Mouse (Mus musculus) olfactory bulb, adult 2 months (tissue): ENCODE results near the gene Taf1c. TPM values are rescaled to one million over a fixed set of nuclear protein-coding genes. Genes with fewer than 3 reads are reported as not detected.

ENCODE experiments used
- H3K27ac ChIP-seq: fragments of 200-500 bp; 2 replicates; pipeline ENCODE4 v1.5.1; 2012; ENCODE audit warnings: low read depth, low read length; ENCODE audit not compliant: insufficient read depth
- H3K4me1 ChIP-seq: fragments of 200-500 bp; 2 replicates; pipeline ENCODE4 v1.6.1; 2012; ENCODE audit warnings: low read length; ENCODE audit not compliant: control insufficient read depth, insufficient read depth
- H3K4me3 ChIP-seq: fragments of 200-500 bp; 2 replicates; pipeline ENCODE4 v1.5.1; 2012; ENCODE audit warnings: mild to moderate bottlenecking, low read depth, low read length, moderate library complexity; ENCODE audit not compliant: insufficient read depth
- CTCF ChIP-seq: fragments of 200-500 bp; IDR thresholded peaks from 2 replicates; pipeline ENCODE4 v1.5.1; 2012; ENCODE audit warnings: low read depth, mild to moderate bottlenecking, low read length, moderate library complexity; ENCODE audit not compliant: insufficient read depth
- POLR2A ChIP-seq: fragments of 200-500 bp; IDR thresholded peaks from 2 replicates; pipeline ENCODE4 v1.6.1; 2012; ENCODE audit warnings: mild to moderate bottlenecking, low read depth, low read length, moderate library complexity; ENCODE audit not compliant: insufficient read depth
- WGBS: fragments of 180-500 bp; shearing (Covaris S2); methylation state at CpG from one replicate; pipeline ENCODE4 v1.1.7; 2018; 5-methylcytosine and 5-hydroxymethylcytosine counted together
- polyA plus RNA-seq: library from polyadenylated mRNA; stranded (reverse); fragments of >200 nt; gene quantifications from 2 replicates; pipeline ENCODE4 v1.2.4, GENCODE M21; 2012; ENCODE audit warnings: low replicate concordance; ENCODE audit not compliant: missing spikeins, insufficient read depth, insufficient read length

Taf1c gene
- polyA plus RNA-seq, 1 experiment: not detected

- H3K27ac ChIP-seq: no peak overlapping the region
- 91% methylated on average over 6 of the region's 6 CpGs for WGBS
Measured at GRCm38 (mm10) chr8:119571135-119571534, 33.9 kb downstream of the Taf1c start.

GRCm38 (mm10) chr8:119569881-119570280 lies 35.1 kb downstream of the Taf1c start:
- peaks cover 23% of the 10 kb centered on the region for H3K4me1 ChIP-seq
- no peak for TF ChIP-seq CTCF
- no peak for TF ChIP-seq POLR2A
- H3K4me3 ChIP-seq: no peak overlapping the region
- H3K27ac ChIP-seq: no peak overlapping the region
- 31% methylated on average over 4 of the region's 4 CpGs for WGBS

More at GRCm38 (mm10) chr8:119571135-119571534, 33.9 kb downstream of the Taf1c start:
- H3K4me1 ChIP-seq: peaks cover 23% of the 10 kb centered on the region
- TF ChIP-seq POLR2A (no peak), CTCF (no peak)
- H3K4me3 ChIP-seq: no peak overlapping the region

GRCm38 (mm10) chr8:119568951-119569350 lies 36.1 kb downstream of the Taf1c start:
- Histone ChIP-seq H3K4me1 (peaks cover 21% of the 10 kb centered on the region), H3K27ac (no peak overlapping the region), H3K4me3 (no peak overlapping the region)
- WGBS: 75% methylated on average over 7 of the region's 7 CpGs
- TF ChIP-seq CTCF (no peak), POLR2A (no peak)

- no peak overlapping the region for H3K27ac ChIP-seq
- no peak overlapping the region for H3K4me3 ChIP-seq
Measured at GRCm38 (mm10) chr8:119568251-119568650, 36.8 kb downstream of the Taf1c start.

GRCm38 (mm10) chr8:119566367-119566766 lies 38.7 kb downstream of the Taf1c start:
- WGBS: 89% methylated on average over 11 of the region's 11 CpGs
- Histone ChIP-seq H3K27ac (no peak overlapping the region), H3K4me3 (no peak overlapping the region), H3K4me1 (peaks cover 12% of the 10 kb centered on the region)
- no peak for TF ChIP-seq CTCF
- no peak for TF ChIP-seq POLR2A

More at GRCm38 (mm10) chr8:119568251-119568650, 36.8 kb downstream of the Taf1c start:
- 84% methylated on average over 9 of the region's 9 CpGs for WGBS
- TF ChIP-seq POLR2A: no peak
- no peak for TF ChIP-seq CTCF
- peaks cover 17% of the 10 kb centered on the region for H3K4me1 ChIP-seq

GRCm38 (mm10) chr8:119563849-119564251 lies 41.2 kb downstream of the Taf1c start:
- Histone ChIP-seq H3K27ac (no peak overlapping the region), H3K4me1 (peaks cover 3% of the 10 kb centered on the region; the same call in 1 of the 2 replicates), H3K4me3 (no peak overlapping the region)
- TF ChIP-seq CTCF: no peak
- TF ChIP-seq POLR2A: no peak
- WGBS: 92% methylated on average over 14 of the region's 14 CpGs

- Histone ChIP-seq H3K4me3 (no peak overlapping the region), H3K4me1 (peaks cover 9% of the 10 kb centered on the region; the same call in 1 of the 2 replicates), H3K27ac (no peak overlapping the region)
- no peak for TF ChIP-seq CTCF
- 86% methylated on average over 6 of the region's 6 CpGs for WGBS
Measured at GRCm38 (mm10) chr8:119559402-119559720, 45.7 kb downstream of the Taf1c start.

GRCm38 (mm10) chr8:119558603-119559401 lies 46.2 kb downstream of the Taf1c start, which contains the start of gene Mbtps1:
Gene Mbtps1, minus strand, starts transcription at chr8:119558735.
- peak within 1 kb of the TSS; percentile 88 for H3K4me3 ChIP-seq
- peak within 1 kb of the TSS; percentile 81 for H3K27ac ChIP-seq
- no peak for TF ChIP-seq CTCF
- peak; percentile 96 for TF ChIP-seq POLR2A
- H3K4me1 ChIP-seq: peaks cover 9% of the 10 kb centered on the region; the same call in 1 of the 2 replicates
- 5% methylated on average over 63 of the region's 63 CpGs for WGBS

GRCm38 (mm10) chr8:119557821-119558602 lies 47.0 kb downstream of the Taf1c start:
- TF ChIP-seq POLR2A (no peak), CTCF (no peak)
- under 1% methylated on average over 55 of the region's 55 CpGs for WGBS

More at GRCm38 (mm10) chr8:119557821-119558602, 47.0 kb downstream of the Taf1c start:
- Histone ChIP-seq H3K4me3 (peak overlapping the region; percentile 88), H3K4me1 (peaks cover 9% of the 10 kb centered on the region; the same call in 1 of the 2 replicates), H3K27ac (peak overlapping the region; percentile 81)
